Mouse (Mus musculus) left cerebral cortex, postnatal 14 days (tissue): ENCODE measurements around the gene Apom. TPM values are rescaled to one million over a fixed set of nuclear protein-coding genes. Genes with fewer than 3 reads are reported as not detected.
A peak's percentile ranks its signal among the peaks of the same experiment; 100 is the strongest.
"Not testable (repeated sequence)": the region's sequence is repeated elsewhere in the genome, so short reads cannot be mapped to it uniquely, and the experiment has no call there.

ENCODE experiments used
- DNase-seq, 2 experiments: peaks; one replicate each; pipeline ENCODE4 v3.0.0; 2021 to 2022; ENCODE audit warnings: low spot score in 2 of 2, mixed read lengths in 1 of 2
- intact Hi-C: fragments of 180-260 bp; cut with DNase I; formaldehyde crosslinking; loops from one replicate; pipeline ENCODE4 v1.15.1; 2025
- total RNA-seq, 2 experiments: library from RNA; stranded (reverse); gene quantifications; 2 replicates each; pipeline ENCODE4 v1.2.3; 2021

Gene Apom
- total RNA-seq, 2 experiments from 2014 or later = not detected

- intact Hi-C loops = no loop called here
- peak; percentile 94 to 96 for DNase-seq
Observed at GRCm38 (mm10) chr17:35134801-35135590, 3.1 kb upstream of the Apom start, which contains the start of gene Bag6. Bag6 (plus strand) TSS chr17:35135178.

DNA sequence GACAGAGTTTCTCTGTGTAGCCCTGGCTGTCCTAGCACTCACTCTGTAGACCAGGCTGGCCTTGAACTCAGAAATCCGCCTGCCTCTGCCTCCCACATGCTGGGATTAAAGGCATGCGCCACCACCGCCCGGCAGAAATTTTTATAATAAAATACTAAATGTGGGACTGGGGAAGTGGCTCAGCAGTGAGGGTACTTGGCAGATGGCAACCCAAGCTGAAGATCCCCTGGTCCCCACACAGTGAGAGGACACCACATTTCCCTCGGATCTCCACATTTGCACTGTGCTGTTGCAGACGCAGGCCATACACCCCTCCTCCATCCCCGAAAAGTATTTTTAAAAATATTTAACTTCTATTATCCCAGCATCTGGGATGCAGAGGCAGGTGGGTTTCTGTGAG, 1.7 kb upstream of the Apom start:
- no peak for DNase-seq
- intact Hi-C loops = no loop called here

- intact Hi-C loops = no loop called here
- DNase-seq = no peak
Observed at GRCm38 (mm10) chr17:35132174-35132560, 317 bp upstream of the Apom start.

DNA sequence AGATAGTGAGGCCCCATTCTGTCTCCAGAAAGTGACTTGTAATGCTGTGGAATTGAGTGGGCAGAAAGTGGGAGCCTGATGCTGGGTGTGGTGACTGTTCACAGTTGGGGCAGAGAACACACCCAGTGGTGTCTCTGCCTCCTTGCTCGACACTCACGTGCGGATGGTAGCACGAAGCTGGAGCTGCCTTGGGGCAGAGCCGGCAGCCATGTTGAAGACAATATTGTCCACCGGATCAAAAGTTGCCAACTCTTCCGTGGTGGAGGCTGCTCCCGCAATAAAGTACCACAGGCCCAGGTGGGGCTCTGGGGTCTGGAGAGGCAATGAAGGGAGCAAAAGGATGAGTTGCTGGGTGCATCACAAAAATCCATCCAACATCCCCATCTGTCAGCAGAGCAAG, 812 bp downstream of the Apom start:
- intact Hi-C loops = no loop called here
- DNase-seq = no peak

DNA sequence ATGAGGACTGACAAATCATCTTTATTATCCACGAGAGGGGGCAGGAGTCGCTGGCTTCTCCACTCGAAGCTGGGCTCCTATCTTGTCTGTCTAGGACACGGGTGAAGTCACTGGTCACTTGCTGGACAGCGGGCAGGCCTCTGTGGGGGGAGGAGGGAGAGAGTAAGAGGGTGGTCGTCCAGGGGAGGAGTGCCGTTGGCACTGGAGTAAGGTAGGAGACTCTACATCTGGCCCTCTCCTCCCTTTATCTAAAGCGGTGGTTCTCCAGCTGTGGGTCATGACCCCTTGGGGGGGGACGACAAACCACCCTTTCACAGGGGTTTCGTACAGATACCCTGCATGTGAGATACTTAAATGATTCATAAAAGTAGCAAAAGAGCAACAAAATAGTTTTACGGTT, 2.9 kb downstream of the Apom start:
- DNase-seq = no peak
- intact Hi-C loops = no loop called here

GRCm38 (mm10) chr17:35127017-35127416, 4.8 kb downstream of the Apom start:
- intact Hi-C loops = no loop called here
- DNase-seq = no peak

DNA sequence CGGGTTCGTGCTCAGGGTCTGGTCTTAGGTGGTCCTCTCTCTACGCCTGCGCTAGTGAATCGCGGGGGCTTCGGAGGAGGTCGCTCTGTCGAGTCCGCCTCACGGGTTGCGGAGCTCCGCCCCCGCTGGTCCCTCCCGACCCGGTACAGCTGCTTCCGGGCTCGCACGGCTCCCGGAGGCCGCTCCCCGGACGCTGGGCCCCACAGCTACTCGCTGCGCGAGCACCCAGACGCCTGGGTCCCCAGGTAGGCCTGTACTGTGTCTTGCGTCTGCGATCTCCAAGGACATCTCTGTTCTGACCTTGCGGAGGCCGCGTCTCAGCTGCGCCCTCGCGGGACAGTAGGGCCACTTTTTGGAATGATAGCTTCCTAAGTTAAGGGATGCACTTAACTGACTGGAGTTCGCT, 5.6 kb downstream of the Apom start, which contains the start of gene D17H6S53E:
Gene D17H6S53E (plus strand): TSS at position 168 of the 406 bp plus-strand sequence.
- peak; percentile 31 to 71 for DNase-seq
- intact Hi-C loops = no loop called here

GRCm38 (mm10) chr17:35125578-35125977, 6.3 kb downstream of the Apom start:
- intact Hi-C loops = no loop called here
- DNase-seq = no peak

- DNase-seq = no peak
- intact Hi-C loops = no loop called here
Observed at GRCm38 (mm10) chr17:35125081-35125480, 6.8 kb downstream of the Apom start.

GRCm38 (mm10) chr17:35124261-35124896, 7.5 kb downstream of the Apom start:
- not testable (repeated sequence) for DNase-seq
- intact Hi-C loops = loop anchor here (5.0 kb wide), 1 partner anchor 113 kb away; the partner anchor contains the start of gene Nfkbil1

DNA sequence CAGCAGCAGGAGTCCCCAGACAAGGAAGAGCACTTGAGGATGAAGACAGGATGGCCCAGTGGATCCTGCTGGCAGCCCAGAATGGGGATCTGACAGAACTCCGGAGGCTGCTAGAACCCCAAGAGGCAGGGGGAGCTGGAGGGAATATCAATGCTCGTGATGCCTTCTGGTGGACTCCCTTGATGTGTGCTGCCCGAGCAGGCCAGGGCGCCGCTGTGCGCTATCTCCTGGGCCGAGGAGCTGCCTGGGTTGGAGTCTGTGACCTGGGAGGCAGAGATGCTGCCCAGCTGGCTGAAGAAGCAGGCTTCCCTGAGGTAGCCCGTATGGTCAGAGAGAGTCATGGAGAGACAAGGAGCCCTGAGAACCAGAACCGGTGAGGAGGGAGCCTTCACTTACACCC, 8.6 kb downstream of the Apom start:
- intact Hi-C loops = loop anchor here (5.0 kb wide), 1 partner anchor 114 kb away; the partner anchor contains the start of gene Nfkbil1
- DNase-seq = not testable (repeated sequence)

GRCm38 (mm10) chr17:35121871-35122303, 10.0 kb downstream of the Apom start, which contains the start of gene Csnk2b:
Csnk2b (minus strand) TSS chr17:35122053.
- DNase-seq = peak; percentile 73 to 89
- intact Hi-C loops = loop anchor here (5.0 kb wide), 1 partner anchor 115 kb away; the partner anchor contains the start of gene Nfkbil1

DNA sequence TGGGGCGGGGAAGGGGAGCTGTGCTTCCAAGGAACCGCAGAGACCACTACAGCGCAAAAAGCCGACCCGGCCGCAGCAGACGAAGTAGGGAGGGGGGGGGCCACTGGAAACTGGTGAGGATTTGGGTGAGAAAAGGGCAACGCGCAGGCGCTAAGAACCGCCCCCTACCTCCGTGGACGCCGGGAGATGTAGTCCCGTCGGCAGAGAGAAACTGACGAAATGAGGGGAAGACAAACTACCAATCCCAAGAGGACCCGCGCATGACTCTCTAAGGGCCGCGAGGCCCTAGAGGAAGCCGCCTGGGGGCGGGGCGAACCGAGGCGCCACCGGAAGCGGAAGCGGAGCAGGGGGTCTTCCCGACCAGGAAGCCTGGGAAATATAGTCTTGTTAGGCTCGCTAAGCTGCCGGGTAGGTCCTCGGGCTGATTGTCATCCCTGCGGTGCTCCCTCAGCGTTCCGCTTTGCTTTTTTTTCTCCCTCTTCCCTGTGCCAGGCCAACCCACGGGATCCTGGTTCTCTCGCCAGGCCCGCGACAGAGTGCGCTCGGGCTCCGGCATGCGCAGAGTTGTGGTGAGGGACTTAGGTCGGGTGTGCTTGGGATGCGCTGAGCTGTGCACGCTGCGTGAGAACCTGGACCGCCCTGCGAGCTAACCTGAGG, 10.6 kb downstream of the Apom start, which contains the start of gene Gpank1:
Gene Gpank1 (plus strand): TSS at position 313 of the 657 bp plus-strand sequence.
- intact Hi-C loops = loop anchor here (5.0 kb wide), 1 partner anchor 116 kb away; the partner anchor contains the start of gene Nfkbil1
- peak; percentile 98 to 99 for DNase-seq

DNA sequence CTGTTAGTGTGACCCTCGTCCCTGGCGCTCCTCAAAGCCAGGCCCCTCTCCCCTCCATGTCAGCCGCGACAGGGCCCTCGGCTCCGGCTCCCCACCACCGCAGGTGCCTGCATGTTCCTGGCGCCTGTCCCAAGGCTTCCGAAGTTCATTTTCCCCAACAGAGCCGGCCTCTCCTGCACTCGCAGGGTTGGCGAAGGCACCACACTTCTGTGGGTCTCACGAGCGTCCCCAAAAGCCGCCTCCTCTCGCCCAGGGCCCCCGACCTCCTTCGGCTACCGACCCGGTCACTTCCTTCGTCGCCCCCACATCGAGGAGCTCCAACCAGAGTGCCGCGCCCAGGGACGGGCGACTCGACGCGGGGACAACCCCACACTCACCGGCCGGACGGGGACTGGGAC, 11.1 kb downstream of the Apom start:
- intact Hi-C loops = loop anchor here (5.0 kb wide), 1 partner anchor 117 kb away; the partner anchor contains the start of gene Nfkbil1
- DNase-seq = peak in 1 of 2 experiments; percentile 37

- no peak for DNase-seq
- intact Hi-C loops = no loop called here
Observed at GRCm38 (mm10) chr17:35115046-35116019, 16.5 kb downstream of the Apom start, which contains the start of gene Ly6g5b. Ly6g5b (minus strand) TSS chr17:35115428.

GRCm38 (mm10) chr17:35111774-35112173, 20.1 kb downstream of the Apom start:
- intact Hi-C loops = no loop called here
- no peak for DNase-seq

GRCm38 (mm10) chr17:35108097-35108496, 23.8 kb downstream of the Apom start, which contains the start of gene Ly6g5c:
Ly6g5c (plus strand) TSS chr17:35108279.
- DNase-seq = no peak
- intact Hi-C loops = no loop called here

- DNase-seq = no peak
- intact Hi-C loops = loop anchor here (2.0 kb wide), 1 partner anchor 86 kb away; no protein-coding TSS in a partner anchor
Observed at GRCm38 (mm10) chr17:35106522-35106921, 25.3 kb downstream of the Apom start.
